Comparison of ENCODE assay signal across 1 mouse cellular context in genomic region chr10:31288697-31289390, GRCm38 (mm10).
TF ChIP-seq lines count a peak whose summit lies in the region.

No protein-coding gene starts in this region.

TF ChIP-seq in CH12.LX, 34 proteins besides CTCF, POLR2A, EP300 and RAD21 (continued from another document):
- TF ChIP-seq E2F4 (IDR thresholded peaks at IDR 0.05; ENCODE audit: insufficient replicate concordance, low read depth, low read length) = no peak
- peak; percentile 29; the same call in 1 of the 2 replicates for TF ChIP-seq JUN (IDR thresholded peaks at IDR 0.05; ENCODE audit: insufficient read depth, low read depth, low read length)
- TF ChIP-seq ELF1 (IDR thresholded peaks at IDR 0.05; ENCODE audit: low read depth, low read length) = no peak
- no peak for TF ChIP-seq NELFE (IDR thresholded peaks at IDR 0.05; ENCODE audit: low read depth, low read length)
- TF ChIP-seq ZC3H11A (IDR thresholded peaks at IDR 0.05; ENCODE audit: low read depth, low read length) = no peak
- no peak for TF ChIP-seq MAX (IDR thresholded peaks at IDR 0.05; ENCODE audit: low read length)
TF ChIP-seq in CH12.LX: peak in this region for 7.
